Mouse (Mus musculus): ENCODE measurements around the gene Malsu1. TPM values are rescaled to one million over a fixed set of nuclear protein-coding genes. Genes with fewer than 3 reads are reported as not detected.

Malsu1 gene
- polyA plus RNA-seq, 1 experiment from 2014 or later, result 54.5 TPM

GRCm38 (mm10) chr6:49037268-49037662, 36.3 kb upstream of the Malsu1 start:
- Histone ChIP-seq H3K27me3 (ENCODE audit: control insufficient read depth, insufficient read depth, low read length) (peaks cover 9% of the 10 kb centered on the region), H3K4me2 (peak overlapping the region; percentile 47), H3K4me1 (ENCODE audit: control insufficient read depth, insufficient read depth, low read length) (peaks cover 4% of the 10 kb centered on the region; the same call in 1 of the 2 replicates), H3K9me3 (replicated peaks; ENCODE audit: control insufficient read depth, low read length) (no peaks in the 10 kb centered on the region), H3K4me3 (ENCODE audit: low read depth, low read length) (no peak overlapping the region), H3K36me3 (ENCODE audit: control insufficient read depth, insufficient read depth, low read length) (no peaks in the 10 kb centered on the region), H3K27ac (ENCODE audit: low read depth, low read length) (no peak overlapping the region), H3K9ac (ENCODE audit: low read depth, low read length) (no peak overlapping the region)
- no peak for ATAC-seq (replicated peaks; ENCODE audit: insufficient number of reproducible peaks, low FRiP score, low TSS enrichment)
- 56% methylated on average over 12 of the region's 12 CpGs for WGBS (ENCODE audit: insufficient replicate concordance)

- peak overlapping the region; percentile 17 for H3K9ac ChIP-seq (ENCODE audit: low read depth, low read length)
- H3K27ac ChIP-seq (ENCODE audit: low read depth, low read length), result no peak overlapping the region
- H3K4me1 ChIP-seq (ENCODE audit: control insufficient read depth, insufficient read depth, low read length), result peaks cover 4% of the 10 kb centered on the region; the same call in 1 of the 2 replicates
- H3K27me3 ChIP-seq (ENCODE audit: control insufficient read depth, insufficient read depth, low read length), result peaks cover 9% of the 10 kb centered on the region
- H3K9me3 ChIP-seq (replicated peaks; ENCODE audit: control insufficient read depth, low read length), result no peaks in the 10 kb centered on the region
- ATAC-seq (replicated peaks; ENCODE audit: insufficient number of reproducible peaks, low FRiP score, low TSS enrichment), result no peak
- WGBS (ENCODE audit: insufficient replicate concordance), result 14% methylated on average over 18 of the region's 18 CpGs
- peak overlapping the region; percentile 34 for H3K4me3 ChIP-seq (ENCODE audit: low read depth, low read length)
- no peaks in the 10 kb centered on the region for H3K36me3 ChIP-seq (ENCODE audit: control insufficient read depth, insufficient read depth, low read length)
- H3K4me2 ChIP-seq, result peak overlapping the region; percentile 61
These were observed 34.0 kb upstream of the Malsu1 start for GRCm38 (mm10) chr6:49039470-49040180.

GRCm38 (mm10) chr6:49046502-49046901, 27.1 kb upstream of the Malsu1 start:
- Histone ChIP-seq H3K4me1 (ENCODE audit: control insufficient read depth, insufficient read depth, low read length) (no peaks in the 10 kb centered on the region), H3K9ac (ENCODE audit: low read depth, low read length) (no peak overlapping the region), H3K27ac (ENCODE audit: low read depth, low read length) (no peak overlapping the region), H3K9me3 (replicated peaks; ENCODE audit: control insufficient read depth, low read length) (no peaks in the 10 kb centered on the region), H3K36me3 (ENCODE audit: control insufficient read depth, insufficient read depth, low read length) (no peaks in the 10 kb centered on the region), H3K4me3 (ENCODE audit: low read depth, low read length) (no peak overlapping the region), H3K27me3 (ENCODE audit: control insufficient read depth, insufficient read depth, low read length) (no peaks in the 10 kb centered on the region), H3K4me2 (no peak overlapping the region)
- ATAC-seq (replicated peaks; ENCODE audit: insufficient number of reproducible peaks, low FRiP score, low TSS enrichment), result no peak
- 76% methylated on average over 6 of the region's 6 CpGs for WGBS (ENCODE audit: insufficient replicate concordance)

- Histone ChIP-seq H3K27me3 (ENCODE audit: control insufficient read depth, insufficient read depth, low read length) (no peaks in the 10 kb centered on the region), H3K4me2 (no peak overlapping the region), H3K27ac (ENCODE audit: low read depth, low read length) (no peak overlapping the region), H3K36me3 (ENCODE audit: control insufficient read depth, insufficient read depth, low read length) (no peaks in the 10 kb centered on the region), H3K9me3 (replicated peaks; ENCODE audit: control insufficient read depth, low read length) (no peaks in the 10 kb centered on the region), H3K9ac (ENCODE audit: low read depth, low read length) (no peak overlapping the region), H3K4me3 (ENCODE audit: low read depth, low read length) (no peak overlapping the region), H3K4me1 (ENCODE audit: control insufficient read depth, insufficient read depth, low read length) (no peaks in the 10 kb centered on the region)
- no peak for ATAC-seq (replicated peaks; ENCODE audit: insufficient number of reproducible peaks, low FRiP score, low TSS enrichment)
- WGBS (ENCODE audit: insufficient replicate concordance), result 72% methylated on average over 8 of the region's 8 CpGs
These were observed 26.6 kb upstream of the Malsu1 start for GRCm38 (mm10) chr6:49046976-49047375.

GRCm38 (mm10) chr6:49047848-49048247, 25.7 kb upstream of the Malsu1 start:
- no peak overlapping the region for H3K27ac ChIP-seq (ENCODE audit: low read depth, low read length)
- H3K9ac ChIP-seq (ENCODE audit: low read depth, low read length), result no peak overlapping the region
- WGBS (ENCODE audit: insufficient replicate concordance), result 57% methylated on average over 10 of the region's 10 CpGs
- ATAC-seq (replicated peaks; ENCODE audit: insufficient number of reproducible peaks, low FRiP score, low TSS enrichment), result no peak
- H3K4me1 ChIP-seq (ENCODE audit: control insufficient read depth, insufficient read depth, low read length), result no peaks in the 10 kb centered on the region
- H3K9me3 ChIP-seq (replicated peaks; ENCODE audit: control insufficient read depth, low read length), result no peaks in the 10 kb centered on the region
- H3K4me2 ChIP-seq, result no peak overlapping the region
- no peaks in the 10 kb centered on the region for H3K27me3 ChIP-seq (ENCODE audit: control insufficient read depth, insufficient read depth, low read length)
- H3K4me3 ChIP-seq (ENCODE audit: low read depth, low read length), result no peak overlapping the region
- H3K36me3 ChIP-seq (ENCODE audit: control insufficient read depth, insufficient read depth, low read length), result no peaks in the 10 kb centered on the region

GRCm38 (mm10) chr6:49048395-49048794, 25.2 kb upstream of the Malsu1 start:
- 81% methylated on average over 10 of the region's 10 CpGs for WGBS (ENCODE audit: insufficient replicate concordance)
- Histone ChIP-seq H3K4me3 (ENCODE audit: low read depth, low read length) (no peak overlapping the region), H3K9ac (ENCODE audit: low read depth, low read length) (no peak overlapping the region), H3K27ac (ENCODE audit: low read depth, low read length) (no peak overlapping the region), H3K4me1 (ENCODE audit: control insufficient read depth, insufficient read depth, low read length) (no peaks in the 10 kb centered on the region), H3K4me2 (no peak overlapping the region), H3K27me3 (ENCODE audit: control insufficient read depth, insufficient read depth, low read length) (no peaks in the 10 kb centered on the region), H3K36me3 (ENCODE audit: control insufficient read depth, insufficient read depth, low read length) (no peaks in the 10 kb centered on the region), H3K9me3 (replicated peaks; ENCODE audit: control insufficient read depth, low read length) (no peaks in the 10 kb centered on the region)
- no peak for ATAC-seq (replicated peaks; ENCODE audit: insufficient number of reproducible peaks, low FRiP score, low TSS enrichment)

GRCm38 (mm10) chr6:49050677-49051410, 22.8 kb upstream of the Malsu1 start:
- 71% methylated on average over 11 of the region's 11 CpGs for WGBS (ENCODE audit: insufficient replicate concordance)
- H3K9me3 ChIP-seq (replicated peaks; ENCODE audit: control insufficient read depth, low read length), result no peaks in the 10 kb centered on the region

GRCm38 (mm10) chr6:49052191-49052590, 21.4 kb upstream of the Malsu1 start:
- Histone ChIP-seq H3K36me3 (ENCODE audit: control insufficient read depth, insufficient read depth, low read length) (no peaks in the 10 kb centered on the region), H3K4me3 (ENCODE audit: low read depth, low read length) (no peak overlapping the region), H3K27ac (ENCODE audit: low read depth, low read length) (no peak overlapping the region), H3K4me1 (ENCODE audit: control insufficient read depth, insufficient read depth, low read length) (no peaks in the 10 kb centered on the region), H3K9ac (ENCODE audit: low read depth, low read length) (no peak overlapping the region), H3K27me3 (ENCODE audit: control insufficient read depth, insufficient read depth, low read length) (no peaks in the 10 kb centered on the region), H3K4me2 (no peak overlapping the region), H3K9me3 (replicated peaks; ENCODE audit: control insufficient read depth, low read length) (no peaks in the 10 kb centered on the region)
- no peak for ATAC-seq (replicated peaks; ENCODE audit: insufficient number of reproducible peaks, low FRiP score, low TSS enrichment)
- 67% methylated on average over 5 of the region's 5 CpGs for WGBS (ENCODE audit: insufficient replicate concordance)

More at GRCm38 (mm10) chr6:49050677-49051410, 22.8 kb upstream of the Malsu1 start:
- H3K4me2 ChIP-seq, result no peak overlapping the region
- H3K4me3 ChIP-seq (ENCODE audit: low read depth, low read length), result no peak overlapping the region
- no peak overlapping the region for H3K9ac ChIP-seq (ENCODE audit: low read depth, low read length)
- no peak for ATAC-seq (replicated peaks; ENCODE audit: insufficient number of reproducible peaks, low FRiP score, low TSS enrichment)
- H3K4me1 ChIP-seq (ENCODE audit: control insufficient read depth, insufficient read depth, low read length), result no peaks in the 10 kb centered on the region
- H3K27ac ChIP-seq (ENCODE audit: low read depth, low read length), result no peak overlapping the region
- H3K27me3 ChIP-seq (ENCODE audit: control insufficient read depth, insufficient read depth, low read length), result no peaks in the 10 kb centered on the region
- H3K36me3 ChIP-seq (ENCODE audit: control insufficient read depth, insufficient read depth, low read length), result no peaks in the 10 kb centered on the region
